Mouse (Mus musculus) fat pad, adult 2 months (tissue): ENCODE results near the gene Rreb1.
A peak's percentile ranks its signal among the peaks of the same experiment; 100 is the strongest.
"Not testable (repeated sequence)": the region's sequence is repeated elsewhere in the genome, so short reads cannot be mapped to it uniquely, and the experiment has no call there.

Source experiments
- DNase-seq: peaks from one replicate; pipeline ENCODE4 v3.0.0-alpha.2; 2011; ENCODE audit warnings: low read depth, low spot score; ENCODE audit errors: extremely low read depth

Rreb1 gene

DNA sequence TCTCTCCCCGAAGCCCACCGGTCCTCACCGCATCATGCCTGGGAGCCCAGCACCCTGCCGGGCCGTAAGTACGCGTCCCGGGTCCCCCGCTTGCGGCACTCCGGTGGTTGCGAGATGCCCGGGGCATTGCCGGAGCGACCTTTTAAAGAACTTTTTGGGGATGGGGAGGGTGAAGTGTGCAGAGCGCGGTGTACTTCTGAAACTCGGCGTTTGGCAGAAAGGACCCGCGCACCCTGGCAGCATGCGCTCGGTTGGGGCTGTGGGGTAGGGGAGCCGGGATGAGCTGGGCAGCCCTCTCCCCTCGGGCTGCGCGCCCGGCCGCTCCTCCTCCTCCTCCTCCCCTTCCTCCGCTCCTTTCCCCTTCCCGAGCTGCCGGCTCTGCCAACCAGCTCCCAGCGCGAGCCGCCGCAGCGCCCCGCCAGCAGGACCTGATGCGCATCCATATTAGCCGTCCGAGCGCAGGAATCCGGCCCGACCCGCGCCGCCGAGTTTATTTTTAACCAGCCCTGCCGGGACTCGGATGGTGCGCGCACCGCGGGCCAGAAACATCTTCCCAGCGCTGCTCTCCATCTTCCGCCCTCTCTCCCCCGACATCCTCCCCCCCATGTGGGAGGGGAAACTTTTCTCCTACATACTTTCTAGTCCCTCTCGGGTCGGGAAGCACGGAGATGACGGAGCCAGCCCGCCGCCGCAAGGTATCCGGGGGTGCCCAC lies 48.2 kb downstream of the Rreb1 start:
- DNase-seq: no peak

DNA sequence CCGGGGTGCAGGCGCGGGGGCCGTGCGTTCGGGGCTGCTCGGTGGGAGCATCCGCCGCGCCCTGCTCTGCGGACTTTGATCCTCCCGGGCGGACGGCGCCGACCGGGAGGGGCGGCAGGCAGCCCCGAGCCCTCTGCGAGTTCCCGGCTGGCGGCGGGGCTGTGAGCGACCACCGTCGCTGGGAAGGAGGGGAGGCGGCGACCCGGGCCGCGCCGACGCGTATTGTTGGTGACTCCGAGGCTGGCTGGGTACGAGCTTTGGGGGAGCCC lies 48.7 kb downstream of the Rreb1 start:
- no peak for DNase-seq

DNA sequence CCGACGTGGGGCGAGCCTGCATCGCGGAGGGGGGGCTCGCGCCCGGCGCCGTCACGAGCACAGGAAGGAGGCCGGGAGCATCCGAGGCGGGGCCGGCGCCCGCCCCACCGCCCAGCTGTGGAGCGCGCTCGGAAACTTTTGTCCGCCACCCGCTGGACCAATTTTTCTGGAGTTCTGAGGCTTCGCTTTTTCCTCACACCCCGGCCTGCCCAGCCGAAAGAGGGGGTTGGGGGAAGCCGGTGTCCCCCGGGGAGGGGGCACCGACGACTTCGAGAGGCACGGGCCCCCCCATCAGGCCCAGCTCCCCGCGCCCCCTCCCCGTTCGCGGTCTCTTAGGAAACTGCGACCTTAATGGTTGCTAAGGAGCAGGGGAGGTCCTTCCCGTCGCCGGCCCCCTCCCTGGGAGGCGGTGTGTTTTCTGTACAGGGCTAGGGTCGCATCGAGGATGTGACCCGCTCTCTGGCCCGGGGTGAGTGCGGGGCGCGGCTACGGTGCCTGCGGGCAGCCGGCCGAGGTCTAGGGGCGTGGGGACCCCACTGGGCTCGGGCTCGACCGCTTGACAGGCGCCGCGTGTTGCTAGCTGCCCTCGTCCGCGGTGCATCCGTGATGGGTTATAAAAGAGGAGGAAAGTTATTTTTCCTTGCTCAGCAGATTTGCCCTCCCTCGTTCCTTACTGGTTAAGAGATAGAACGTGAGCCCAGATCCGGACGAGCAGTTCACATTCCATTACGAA lies 49.2 kb downstream of the Rreb1 start:
- DNase-seq: no peak

DNA sequence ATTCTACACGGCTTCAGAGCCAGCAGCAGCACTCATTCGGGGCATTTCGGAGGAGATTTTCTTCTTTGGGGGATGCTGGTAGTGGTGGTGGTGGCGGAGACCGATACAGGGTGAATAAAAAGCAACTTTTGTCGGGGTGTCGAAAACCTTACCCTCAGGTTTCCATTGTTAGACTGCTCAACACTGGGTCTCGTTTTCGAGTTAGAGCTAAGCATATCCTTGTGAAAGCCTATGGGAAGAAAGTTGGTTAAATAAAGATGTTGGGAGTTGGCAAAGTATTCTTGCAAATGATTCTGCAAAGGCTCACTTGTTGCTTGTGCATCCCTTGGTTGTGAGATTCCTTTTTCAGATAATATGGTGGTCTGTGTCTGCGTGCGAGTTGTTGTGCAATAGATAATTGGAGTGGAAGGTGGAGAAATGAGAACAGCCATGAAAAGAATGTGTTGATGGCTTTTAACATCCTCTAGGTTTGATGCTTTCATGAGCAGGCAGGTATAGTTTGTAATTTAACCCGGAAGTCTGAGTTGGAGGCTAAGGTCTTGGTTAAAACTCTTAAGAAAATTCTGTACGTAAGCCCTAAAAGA lies 49.9 kb downstream of the Rreb1 start:
- no peak for DNase-seq

DNA sequence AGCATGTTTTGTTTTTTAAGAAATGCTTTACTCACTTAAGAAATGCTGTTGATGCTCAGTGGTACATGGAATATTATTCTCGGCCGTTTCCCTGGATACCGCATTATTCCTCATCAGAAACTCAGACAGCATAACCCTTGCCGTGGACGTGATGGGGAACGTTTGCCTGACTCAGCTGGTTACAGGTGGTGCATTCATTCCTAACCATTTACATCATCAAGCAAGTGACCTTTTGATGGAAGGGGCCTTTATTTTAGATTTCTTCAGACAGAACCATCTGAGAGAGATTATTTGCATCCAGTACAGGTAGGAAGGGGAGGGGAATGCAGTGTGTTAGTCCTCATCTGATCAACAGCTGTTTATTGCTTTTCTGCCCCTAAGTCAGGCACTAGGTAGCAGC lies 50.7 kb downstream of the Rreb1 start:
- no peak for DNase-seq

DNA sequence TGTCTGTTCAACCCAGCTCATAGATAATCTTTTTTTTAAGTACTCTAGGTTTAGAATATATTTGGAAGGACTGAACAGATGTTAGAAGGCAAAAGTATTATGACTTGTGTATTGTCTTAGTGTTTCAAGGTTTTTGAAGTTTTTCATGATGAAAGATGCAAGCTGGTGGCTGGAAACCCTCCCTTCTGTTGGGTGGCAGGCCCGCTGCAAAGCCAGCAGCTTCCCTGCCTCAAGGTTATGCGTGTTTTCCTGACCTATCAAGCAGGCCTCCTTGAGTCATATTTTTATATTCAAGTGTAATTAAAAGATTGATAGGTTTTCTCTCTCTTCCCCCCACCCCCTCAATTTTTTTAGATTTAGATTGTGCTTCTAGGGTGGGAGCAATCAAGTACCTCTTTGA lies 52.1 kb downstream of the Rreb1 start:
- DNase-seq: no peak

DNA sequence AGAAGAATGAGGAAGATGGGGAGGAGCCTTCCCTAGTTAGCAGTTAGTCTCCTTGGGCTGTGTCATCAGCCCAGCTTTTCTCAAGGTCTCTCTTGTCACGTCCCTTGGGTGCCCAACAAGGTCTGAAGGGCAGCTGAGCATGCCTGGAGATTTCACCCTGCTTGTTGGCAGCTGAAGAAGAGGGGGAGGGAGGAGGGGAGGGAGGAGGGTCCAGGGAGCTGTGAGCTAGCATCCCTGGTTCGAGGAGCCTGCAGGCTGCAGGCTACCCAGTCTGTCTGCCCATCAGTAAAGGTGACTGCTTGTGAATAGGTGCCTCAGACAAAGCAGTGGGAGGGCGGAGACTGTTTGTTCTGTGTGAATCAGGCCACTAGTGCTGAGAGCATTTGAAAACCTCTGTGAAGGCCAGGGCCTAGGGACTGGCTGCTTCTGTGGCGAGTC lies 52.7 kb downstream of the Rreb1 start:
- no peak for DNase-seq

DNA sequence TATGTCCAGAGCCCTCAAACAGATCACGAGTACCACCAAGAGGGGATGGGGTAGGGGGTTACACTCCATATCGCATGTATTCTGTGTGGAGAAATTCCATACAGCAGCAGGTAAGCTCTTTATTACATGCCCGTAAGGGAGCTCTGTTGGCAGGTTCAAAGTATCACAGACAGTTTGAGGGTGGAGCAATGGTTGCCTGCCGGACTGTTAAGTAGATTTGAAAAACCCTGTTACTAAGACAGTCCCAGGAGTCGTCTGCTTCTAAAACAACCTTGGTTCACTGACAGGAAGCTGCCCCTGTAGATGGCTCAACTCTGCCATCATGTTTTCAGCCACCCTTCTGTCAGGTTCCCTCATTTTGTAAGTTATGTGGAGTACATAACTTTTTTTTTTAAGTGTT lies 54.3 kb downstream of the Rreb1 start:
- no peak for DNase-seq

DNA sequence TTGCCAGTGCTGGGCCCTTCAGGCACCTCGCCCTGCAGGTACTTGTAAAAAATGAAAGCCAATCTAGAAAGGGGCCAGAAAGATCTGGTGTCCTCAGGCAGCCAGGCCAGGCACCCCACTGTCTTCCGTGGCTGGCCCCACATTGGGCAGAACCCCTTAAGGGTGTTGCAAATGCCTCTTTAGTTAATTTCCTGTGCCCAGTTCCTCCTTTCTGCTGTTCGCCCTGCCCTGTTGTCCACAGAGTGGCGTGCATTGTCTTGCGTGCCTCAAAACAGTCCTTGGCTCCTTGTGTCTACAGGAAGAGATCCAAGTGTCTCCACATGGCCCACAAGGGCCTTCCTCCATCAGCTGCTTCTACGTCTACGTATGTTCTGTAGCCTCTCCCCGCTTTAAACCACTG lies 55.3 kb downstream of the Rreb1 start:
- DNase-seq: no peak

DNA sequence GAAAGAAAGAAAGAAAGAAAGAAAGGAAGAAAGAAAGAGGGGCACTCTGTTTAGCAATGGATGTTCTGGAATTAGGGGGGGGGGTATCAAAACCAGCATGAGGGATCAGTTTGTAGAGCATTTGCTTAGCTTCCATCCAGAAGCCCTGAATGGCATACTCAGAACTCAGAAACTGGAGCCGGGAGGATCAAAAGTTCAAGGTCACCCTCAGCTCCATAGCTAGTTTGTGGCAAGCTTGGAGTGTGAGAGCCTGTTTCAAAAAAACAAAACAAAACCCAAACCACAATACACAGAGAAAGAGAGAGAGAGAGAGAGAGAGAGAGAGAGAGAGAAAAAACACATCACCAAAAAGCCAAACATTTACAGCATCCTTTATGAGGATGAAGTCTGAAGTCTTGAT lies 57.1 kb downstream of the Rreb1 start:
- DNase-seq: no peak

DNA sequence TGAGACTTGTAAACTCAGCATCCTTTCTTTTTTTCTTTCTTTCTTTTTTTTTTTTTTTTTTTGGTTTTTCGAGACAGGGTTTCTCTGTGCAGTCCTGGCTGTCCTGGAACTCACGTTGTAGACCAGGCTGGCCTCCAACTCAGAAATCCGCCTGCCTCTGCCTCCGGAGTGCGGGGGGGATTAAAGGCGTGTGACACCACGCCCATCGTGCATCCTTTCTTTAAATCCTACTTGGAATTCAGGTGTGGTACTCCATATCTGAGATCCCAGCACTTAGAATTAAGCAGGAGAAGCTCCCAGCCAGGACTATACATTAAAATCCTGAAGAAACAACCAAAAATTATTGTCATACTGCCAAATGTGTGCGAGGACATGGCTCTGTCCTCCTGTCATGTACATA lies 57.6 kb downstream of the Rreb1 start:
- DNase-seq: not testable (repeated sequence)

DNA sequence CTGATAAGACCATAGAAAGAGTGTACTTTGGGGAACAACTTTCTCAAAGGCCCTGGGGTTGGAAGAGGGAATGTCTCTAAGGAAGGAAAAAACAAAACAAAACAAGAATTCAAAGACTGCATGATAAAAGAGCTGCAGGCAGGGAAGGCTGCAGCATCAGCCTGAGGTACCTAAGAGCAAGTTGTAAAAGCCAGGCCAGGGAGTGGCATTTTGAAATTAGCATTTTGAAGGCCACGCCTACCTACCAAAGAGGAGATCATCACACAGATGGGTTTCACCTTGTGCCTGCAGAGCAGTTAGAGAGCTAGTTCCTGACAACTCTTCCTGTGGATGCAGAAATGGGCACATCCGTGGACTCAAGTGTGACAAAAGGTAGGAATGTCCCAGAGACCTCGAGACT lies 59.2 kb downstream of the Rreb1 start:
- DNase-seq: no peak

DNA sequence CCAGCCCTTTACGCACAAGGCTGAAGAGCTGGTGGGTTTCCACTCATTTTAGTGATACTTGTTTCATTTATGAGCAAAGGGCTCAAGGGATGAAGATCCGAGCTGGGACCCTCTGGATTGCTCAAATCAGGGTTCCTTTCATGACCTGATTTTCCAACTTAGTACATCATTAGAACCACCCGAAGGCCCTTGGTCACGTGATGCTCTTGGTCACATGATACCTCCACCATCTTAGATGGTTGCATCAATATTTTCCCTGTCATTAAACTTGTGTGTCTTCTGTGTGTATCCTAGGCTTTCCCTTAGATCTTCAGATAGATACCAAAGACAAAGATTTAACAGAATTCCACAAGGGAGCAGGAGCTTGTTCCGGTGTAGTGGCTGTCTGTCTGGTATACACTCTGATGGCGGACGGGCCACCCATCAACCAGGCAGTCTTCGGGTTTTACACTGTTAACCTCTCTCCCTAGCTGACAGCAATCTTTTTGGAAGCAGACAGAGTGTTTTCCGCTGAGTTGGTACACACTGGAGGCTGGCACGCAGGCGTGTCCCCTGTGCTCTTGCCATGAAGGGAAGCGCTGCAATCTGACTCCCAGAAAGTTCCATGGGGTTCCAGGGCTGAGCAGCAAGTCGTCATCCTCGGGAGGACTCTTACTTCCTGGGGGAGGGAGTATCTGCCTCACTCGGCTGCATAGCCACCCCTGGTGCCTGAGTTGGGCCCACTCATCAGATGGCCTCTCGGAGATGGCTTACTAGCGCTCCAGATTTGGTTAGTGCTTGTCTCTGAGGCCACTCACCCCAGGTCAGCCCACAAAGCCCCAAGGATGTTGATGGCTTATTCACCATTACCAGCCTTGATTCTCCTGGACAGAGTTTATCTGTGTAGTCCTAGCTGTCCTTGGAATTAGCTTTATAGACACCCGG lies 60.3 kb downstream of the Rreb1 start:
- no peak for DNase-seq

DNA sequence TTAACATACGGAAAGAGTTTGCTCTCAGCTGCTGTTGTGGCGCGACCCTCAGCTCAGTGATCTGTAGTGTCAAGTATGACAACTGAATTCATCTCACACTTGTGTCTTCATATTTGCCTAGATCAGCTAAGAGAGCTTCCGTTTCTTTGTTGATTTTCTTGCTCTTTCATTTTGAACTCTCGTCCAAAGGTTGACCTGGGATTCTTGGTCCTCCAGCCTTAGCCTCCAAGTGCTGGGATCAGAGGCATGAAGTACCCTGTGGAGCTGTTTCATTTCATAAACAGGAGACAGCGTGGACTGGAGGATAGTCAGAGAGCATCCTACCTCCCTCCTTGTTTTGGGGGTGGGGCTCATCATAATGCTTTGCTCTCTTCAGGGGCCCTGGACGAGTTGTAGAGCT lies 65.0 kb downstream of the Rreb1 start:
- DNase-seq: no peak

DNA sequence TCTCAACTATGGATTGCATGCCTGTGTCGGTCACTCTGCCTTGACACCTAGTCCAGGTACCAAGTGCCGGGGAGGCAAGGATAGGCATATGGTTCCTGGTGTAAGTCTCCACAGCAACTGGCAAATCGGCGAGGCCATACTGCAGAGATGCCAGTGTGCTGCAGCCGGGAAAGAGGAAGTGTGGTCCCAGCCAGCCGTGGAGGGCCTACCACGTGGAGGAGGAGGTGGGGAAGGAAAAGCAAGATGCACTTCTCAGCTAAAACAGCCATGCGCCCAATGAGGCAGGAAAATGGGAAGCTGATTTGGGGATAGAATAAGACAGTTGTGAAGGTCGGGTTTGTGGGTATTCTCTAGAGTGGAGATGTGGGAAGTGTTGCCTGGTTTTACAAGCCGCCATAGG lies 65.6 kb downstream of the Rreb1 start:
- DNase-seq: no peak

DNA sequence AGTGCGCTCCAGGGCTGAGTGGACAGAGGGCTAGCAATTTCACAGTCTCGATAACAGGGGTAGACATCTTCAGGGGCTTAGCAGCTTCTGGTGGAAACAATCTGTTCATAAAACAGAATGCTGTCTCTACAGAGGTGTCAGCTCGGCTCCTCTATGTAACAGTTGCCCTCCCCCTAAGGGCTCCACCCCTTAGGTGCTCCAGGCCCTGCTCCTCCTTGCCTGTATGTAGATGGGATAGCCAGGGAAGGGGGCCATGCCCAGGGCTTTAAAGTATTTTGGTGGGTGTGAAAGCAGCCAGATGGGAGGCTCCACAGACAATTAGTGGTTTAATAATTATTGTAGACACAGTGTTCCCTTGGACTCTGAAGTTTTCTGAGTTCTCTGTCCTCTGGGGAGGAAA lies 67.0 kb downstream of the Rreb1 start:
- DNase-seq: no peak

DNA sequence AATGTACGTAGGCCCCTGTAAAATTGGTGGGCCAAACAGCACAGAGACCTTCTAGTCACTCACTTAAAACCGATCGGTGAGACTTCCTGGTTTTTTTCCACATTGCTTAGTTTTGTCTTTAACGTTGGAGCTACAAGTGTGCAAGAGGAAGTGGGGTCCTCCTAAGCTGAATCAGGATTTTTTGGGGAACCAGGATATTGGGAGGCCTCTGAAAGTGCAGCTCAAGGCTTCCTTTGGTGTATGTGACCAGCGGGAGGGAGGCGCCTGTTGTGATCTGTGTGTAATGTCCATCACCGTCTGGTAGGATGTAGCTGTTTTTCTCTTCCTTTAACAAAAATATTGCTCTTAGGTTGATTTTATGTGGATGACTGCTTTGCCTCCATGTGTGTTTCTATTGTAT lies 67.4 kb downstream of the Rreb1 start:
- no peak for DNase-seq

DNA sequence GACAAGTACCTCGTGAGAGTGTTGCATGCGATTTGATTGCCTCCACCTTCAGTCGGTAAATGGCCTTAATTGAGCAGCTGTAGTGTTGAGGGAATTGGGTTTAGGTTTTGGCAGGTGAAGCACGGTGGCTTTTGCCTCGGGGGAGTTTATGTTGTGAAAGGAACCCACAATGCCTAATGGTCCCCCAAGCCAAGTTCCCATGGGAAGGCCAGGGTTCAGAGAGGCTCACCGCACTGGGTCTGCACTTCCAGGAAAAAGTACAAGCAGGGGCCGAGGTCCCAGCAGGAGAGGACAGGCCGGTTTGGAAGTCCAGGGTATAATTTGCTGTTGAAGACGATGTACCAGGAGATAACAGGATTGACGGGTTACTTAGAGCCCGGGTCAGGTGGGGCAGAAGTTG lies 68.3 kb downstream of the Rreb1 start:
- no peak for DNase-seq

DNA sequence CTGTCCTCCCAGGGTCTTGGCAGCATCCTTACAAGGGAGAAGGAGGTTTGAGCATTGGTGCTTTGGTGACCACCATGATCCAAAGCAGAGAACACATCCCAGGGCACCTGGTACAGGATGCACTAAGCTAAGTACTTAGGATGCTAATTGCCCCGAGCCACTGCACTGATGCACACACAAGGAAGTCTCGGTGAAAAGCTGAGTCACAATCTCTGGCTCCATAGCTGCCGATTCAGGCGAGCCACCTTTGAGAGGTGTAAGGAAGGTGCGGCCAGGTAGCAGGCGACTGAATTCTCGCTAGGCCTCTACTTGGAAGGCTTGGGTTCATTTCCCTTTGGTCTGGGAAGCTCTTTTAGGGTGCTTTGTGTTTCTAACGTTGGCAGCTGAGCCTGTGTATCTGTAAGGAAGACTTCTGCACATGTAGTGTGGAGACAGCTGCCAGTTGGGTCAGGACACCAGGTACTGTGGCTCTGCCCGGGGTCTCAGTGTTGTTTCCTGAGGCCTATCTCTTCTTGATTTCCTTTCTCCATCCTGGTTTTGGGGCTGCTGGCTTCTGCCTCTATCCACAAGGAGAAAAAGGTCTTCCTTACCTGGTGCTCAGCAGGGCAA lies 68.9 kb downstream of the Rreb1 start:
- no peak for DNase-seq

DNA sequence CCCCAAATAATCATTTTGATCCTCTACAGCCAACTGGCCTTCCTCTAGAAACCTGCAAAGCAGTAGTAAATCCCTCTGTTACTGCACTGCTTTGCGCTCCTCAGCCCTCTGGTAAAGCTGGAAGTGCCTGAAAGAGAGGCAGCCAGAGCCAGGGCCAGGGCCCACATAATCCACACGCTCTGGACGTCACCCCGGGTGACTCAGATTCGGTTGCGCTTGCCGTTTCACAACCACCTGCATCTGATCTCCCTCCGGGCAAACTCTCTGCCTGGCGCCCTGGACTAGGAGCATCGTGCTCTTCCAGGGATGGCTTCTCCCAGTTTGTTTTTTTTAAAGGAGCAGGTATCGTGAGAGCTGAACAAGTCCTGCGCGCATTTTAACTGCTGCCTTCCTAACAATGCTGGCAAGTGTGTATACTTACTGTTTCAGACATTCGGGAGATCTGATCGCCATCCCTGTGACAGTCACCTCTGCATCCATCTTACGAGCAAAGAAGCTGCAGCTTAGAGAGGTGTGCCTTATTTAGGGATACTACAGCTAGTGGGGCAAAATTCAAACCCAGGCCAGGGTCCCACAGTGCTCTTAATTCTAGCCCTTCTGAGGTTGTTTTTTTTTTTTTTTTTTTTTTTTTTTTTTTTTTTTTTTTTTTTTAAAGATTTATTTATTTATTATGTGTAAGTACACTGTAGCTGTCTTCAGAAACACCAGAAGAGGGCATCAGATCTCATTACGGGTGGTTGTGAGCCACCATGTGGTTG lies 69.6 kb downstream of the Rreb1 start:
- peak; percentile 94 for DNase-seq
